Mouse (Mus musculus): ENCODE data around the gene Wdr62.

Gene Wdr62

DNA sequence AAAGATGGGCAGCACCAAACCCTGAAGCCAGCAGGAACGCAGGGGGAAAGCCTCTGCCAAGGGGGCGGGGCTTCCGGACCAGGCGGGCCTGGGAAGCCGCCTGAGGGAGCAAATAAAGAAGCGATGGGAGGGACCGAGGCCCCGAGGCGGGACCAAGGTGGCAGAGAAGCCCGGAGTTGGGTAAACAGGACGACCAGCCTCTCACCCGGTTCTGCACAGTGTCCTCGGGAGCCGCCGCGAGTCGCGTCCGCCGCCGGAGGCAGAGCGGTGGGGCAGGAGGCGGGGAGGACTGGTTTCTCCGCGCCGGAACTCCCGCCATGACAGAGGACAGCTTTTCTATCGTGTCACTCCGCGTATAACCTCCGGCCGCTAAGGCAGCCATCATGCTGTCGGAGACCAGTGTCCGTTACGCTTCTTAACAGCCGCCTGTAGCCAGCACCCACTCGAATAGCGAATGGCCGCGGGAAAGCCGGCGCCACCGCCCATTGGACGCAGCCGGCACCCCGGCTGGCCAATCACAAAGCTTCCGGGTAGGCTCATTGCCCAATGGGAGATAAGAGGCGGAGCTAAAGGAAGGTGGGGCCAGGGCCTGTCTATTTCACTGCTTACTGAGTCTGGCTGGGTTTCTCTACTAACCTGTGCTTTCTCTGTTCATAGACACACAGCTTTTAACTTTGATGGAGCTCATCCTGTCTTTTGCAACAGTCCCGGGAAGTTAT, at the start of gene Wdr62, which contains the start of gene Thap8:
TSS of gene Wdr62 (minus strand) at position 469 of the 719 bp plus-strand sequence.
TSS of gene Thap8 (plus strand) at position 144 of the 719 bp plus-strand sequence.
- DNase-seq (ENCODE audit: low read depth), result peak; percentile 91

DNA sequence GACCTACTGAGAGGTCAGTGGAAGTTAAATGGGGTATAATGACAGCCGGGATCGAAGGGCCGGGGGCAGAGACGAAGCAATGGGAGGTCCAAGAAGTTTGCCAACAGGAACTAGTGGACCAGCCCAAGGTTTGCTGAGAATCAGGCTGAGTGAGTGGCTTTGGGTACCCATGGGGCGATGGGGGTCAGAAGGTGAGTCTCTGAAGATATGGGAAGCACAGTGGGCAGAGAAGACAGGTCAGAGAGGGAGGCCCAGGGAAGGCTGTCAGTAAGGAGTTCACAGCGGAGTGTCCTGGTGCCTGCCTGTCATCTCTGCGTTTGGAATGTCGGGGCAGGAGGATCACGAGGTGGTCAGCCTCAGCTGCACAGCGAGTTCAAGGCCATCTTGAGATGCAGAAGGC, 48.2 kb upstream of the Wdr62 start:
- no peak for DNase-seq (ENCODE audit: low read depth)

DNA sequence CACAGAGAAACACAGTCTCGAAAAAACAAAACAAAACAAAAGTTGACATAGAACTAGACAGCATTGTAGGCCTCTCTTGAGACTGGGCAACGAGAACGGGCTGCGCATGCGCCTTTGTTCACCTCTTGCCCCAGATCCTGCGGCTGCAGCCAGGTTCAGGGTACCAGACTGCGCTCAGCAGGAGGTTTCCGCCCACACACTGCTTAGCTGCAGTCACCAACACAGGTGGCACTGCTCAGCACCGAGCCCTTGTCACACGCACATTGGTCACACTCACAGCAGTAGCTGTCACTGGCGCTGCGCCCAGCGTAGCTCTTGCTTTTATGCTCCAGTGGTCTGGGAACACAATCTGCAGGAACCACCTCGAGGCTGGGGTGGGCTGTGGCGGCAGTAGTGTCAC, 46.9 kb upstream of the Wdr62 start:
- no peak for DNase-seq (ENCODE audit: low read depth)

DNA sequence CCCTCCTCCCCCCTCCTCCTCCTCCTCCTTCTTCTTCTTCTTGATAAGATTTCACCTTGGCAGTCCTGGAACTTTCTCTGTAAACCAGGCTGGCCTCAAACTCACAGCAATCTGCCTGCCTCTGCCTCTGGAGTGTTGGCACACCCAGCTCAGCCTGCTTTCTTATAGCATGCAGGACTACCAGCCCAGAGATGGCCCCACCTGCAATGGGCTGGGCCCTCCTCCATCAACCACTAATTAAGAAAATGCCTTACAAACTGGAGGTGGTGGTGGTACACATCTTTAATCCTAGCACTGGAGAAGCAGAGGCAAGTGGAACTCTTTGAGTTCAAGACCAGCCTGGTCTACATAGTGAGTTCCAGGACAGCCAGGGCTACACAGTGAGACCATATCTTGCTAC, 46.2 kb upstream of the Wdr62 start:
- DNase-seq (ENCODE audit: low read depth), result no peak

DNA sequence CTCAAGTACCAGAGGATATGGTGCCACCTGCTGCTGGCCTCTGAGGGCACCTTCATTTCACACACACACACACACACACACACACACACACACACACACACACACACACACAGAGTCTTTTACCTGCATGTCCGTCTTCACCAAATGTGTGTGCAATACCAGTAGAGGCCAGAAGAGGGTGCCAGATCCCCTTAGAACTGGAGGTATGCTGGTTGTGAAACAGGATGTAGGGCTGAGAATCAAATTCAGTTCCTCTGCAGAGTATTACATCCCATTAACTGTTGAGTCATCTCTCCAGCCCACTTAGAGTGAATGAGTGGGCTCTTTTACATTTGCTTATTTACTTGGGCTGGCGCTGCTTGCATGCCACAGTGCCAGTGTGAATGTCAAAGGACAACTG, 45.1 kb upstream of the Wdr62 start:
- DNase-seq (ENCODE audit: low read depth), result peak; percentile 83

DNA sequence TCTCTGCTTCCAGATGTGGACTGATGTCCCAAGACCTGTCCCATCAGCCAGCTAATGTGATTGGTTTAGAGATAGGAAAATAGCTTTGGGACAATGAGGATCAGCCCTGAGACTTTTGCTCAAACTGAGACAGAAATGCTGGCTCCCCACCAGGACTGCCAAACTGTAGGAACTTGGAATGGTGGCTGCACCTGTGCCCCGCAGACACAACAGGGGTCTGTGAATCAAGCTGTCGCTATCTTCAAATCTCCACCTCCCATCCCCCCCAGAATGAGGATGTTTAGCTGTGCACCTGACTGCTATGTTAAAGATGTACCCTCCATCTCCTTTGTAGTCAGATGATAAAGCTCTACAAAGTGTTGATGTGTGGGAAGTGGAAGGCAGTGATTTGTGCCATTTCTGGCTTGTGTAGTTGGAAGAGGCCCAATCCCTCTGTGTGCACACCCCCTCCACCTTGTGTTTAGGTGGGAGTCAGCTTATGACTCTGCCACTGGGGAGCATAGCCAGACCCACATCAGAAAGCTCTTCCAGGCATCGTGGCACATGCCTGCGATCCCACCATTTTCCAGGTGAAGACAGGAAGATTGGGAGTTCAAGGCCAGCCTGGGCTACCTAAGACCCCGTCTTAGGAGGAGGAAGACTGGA, 44.2 kb upstream of the Wdr62 start:
- no peak for DNase-seq (ENCODE audit: low read depth)

DNA sequence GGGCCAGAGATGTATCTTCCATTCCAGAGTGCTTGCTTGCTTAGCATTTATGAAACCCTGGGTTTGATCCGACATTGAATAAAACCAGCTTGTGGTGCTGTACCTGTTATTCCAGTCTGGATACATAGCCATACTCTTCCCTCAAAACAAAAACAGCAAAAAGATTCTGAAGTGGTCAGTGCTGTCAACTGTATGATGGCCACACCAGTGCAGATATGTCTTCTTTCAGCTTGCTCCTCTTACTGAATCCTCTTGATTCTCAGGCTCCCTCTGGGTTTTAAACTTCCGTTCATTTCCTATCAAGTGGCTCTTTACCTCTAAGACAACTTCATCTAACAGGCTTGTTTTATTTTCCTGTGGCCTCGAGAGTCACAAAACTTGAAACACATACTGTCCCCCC, 43.6 kb upstream of the Wdr62 start, which contains the start of gene Sdhaf1:
TSS of gene Sdhaf1 (minus strand) at position 101 of the 400 bp plus-strand sequence.
- no peak for DNase-seq (ENCODE audit: low read depth)

DNA sequence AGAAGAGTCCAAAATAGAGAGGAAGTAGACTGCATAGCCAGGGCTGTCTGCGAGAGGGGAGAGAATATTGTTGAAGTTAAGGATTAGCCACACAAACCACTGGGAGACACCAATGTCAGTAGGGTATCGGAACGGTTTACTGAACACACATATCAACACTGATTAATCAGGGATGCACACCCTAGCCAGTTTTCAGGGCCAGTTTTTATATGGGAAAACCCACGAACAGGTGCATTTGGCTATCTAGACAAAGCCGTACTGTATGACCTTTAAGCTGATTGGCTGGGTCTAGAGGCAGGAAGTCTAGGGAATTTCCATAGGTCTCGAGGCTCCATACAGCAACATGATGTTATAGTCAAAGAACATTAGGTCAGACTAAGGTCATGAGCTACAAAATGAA, 42.6 kb upstream of the Wdr62 start:
- no peak for DNase-seq (ENCODE audit: low read depth)

DNA sequence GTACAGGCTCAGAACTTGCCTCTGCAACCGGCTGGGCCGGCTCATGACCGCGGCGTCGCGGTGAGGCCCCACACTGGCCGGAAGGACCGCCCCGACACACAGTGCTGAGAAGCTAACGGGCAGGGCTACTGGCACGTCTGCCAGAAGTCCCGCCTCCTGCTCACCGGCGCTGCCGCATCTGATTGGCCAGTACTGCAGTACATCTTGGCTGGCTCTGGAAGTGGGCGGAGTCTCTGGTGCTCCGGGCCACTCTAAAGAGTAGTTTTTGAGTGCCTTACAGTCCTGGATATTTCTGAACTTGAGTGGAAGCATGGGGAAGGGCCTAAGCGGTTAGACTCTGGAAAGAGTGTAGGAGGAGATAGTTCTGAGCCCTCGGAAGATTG, 42.1 kb upstream of the Wdr62 start:
- peak; percentile 87 for DNase-seq (ENCODE audit: low read depth)

DNA sequence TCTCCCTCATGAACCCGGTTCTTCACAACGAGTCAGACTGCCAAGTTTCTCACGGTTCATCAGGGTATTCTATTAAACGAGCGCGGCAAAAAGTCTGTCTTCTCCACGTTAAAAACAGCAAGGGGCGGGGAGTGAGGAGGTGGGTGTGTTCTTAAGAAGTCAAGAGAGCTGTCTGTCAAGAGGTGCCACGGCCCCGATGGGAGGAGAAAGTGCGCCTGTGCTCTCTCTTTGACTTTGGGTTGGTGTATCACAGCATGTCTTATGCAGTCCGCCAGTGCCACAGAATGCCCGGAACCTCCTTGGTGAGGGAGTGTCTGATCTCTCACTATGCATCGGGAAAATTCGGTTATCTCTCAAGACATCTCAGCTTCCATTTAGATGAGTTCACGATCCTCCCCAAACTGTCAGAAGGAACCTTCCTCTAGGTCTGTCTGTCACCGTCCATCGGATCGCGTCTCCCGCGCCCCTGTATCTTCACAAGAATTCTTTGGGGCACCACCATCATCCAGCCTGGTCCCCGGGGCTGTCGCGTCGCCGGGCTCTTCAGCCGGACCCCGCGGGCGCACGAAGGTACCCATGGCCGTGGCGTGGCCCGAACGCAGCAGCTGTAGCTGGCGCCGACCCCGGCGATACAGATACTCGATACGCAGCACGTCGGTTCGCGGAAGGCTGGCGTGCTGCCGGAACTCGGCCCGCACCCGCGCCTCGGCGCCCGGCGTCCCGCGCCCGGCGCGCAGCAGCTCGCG, 41.5 kb upstream of the Wdr62 start, which contains the start of gene E130208F15Rik:
TSS of gene E130208F15Rik (plus strand) at position 202 of the 746 bp plus-strand sequence.
- DNase-seq (ENCODE audit: low read depth), result peak; percentile 80

DNA sequence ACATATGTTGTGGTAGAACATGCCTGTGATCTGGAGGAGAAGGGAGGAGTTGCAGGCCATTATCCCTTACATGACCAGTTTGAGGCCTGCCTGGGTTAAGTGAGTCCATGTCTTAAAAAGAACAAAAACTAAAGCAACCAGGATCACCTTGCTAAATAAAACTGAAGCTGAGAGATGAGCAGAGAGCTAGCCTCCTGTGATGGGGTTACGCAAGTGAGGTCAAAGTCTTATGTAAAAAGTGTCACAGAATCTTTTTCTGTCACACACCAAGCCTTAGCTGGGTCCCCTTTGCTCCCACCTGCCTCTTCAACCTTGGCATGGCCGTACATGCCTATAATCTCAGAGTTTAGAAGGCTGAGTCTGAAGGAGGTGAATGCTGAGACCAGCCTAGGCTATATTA, 40.7 kb upstream of the Wdr62 start:
- DNase-seq (ENCODE audit: low read depth), result no peak

DNA sequence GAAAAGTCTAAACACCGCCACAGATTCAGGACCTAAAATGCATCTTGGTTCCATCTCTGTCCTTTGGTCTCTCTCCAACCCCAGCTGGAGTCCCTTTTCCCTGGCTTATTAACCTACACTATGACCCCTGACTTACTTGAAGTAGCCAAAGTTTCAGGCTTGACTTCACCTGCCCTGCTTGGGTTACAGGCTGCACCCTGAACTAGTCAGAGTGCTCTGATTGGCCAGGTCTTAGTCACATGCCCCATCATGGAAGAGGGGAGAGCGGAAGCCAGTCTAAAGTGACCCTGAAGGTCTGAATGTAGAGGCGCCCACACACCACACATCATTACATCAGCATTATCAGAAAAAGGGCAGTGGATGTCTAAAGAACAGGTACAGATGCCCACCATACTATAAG, 37.9 kb upstream of the Wdr62 start:
- DNase-seq (ENCODE audit: low read depth), result no peak

DNA sequence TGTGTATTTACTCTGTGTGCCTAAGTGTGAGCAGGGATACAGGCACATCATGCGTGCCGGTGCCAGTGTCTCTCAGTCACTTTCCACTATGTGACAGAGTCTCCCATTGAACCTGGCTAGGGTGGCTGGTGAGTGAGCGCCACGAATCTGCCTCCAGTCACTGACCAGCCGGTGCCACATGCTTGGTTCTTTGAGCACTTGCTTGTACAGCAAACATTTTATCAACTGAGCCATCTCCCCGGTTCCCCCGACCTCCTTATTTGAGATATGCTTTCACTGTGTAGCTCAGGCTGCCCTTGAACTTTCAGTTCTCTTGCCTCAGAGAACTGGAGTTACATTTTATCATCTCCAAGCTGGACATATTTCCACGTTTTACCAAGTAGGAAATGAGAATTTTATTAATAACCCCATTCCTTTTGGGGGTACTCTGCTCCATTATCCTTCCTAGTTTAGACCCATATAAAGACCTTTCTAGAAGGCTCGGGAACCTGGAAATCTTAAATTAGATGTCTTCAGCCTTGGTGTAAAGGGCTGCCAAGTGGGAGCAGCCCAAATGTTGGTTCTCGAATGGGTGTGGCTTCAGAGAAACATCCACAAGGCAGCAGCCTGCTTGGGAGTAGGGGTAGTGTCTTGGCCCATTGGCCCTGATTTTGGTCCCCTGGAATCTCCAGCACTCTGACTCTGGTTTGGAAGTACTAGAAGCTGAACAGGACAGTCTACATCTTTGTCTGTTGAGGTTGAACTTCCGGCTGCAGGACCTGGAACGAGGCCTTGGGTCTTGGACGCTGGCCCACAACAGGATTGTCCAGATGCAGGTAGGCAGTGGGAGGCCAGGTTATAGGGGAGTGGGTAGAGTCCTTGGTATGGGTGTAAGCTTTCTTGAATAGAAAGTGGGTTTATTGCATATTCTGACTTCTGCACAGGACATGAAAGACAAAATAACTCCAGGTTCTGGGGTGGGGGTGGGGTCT, 35.6 kb upstream of the Wdr62 start:
- no peak for DNase-seq (ENCODE audit: low read depth)

DNA sequence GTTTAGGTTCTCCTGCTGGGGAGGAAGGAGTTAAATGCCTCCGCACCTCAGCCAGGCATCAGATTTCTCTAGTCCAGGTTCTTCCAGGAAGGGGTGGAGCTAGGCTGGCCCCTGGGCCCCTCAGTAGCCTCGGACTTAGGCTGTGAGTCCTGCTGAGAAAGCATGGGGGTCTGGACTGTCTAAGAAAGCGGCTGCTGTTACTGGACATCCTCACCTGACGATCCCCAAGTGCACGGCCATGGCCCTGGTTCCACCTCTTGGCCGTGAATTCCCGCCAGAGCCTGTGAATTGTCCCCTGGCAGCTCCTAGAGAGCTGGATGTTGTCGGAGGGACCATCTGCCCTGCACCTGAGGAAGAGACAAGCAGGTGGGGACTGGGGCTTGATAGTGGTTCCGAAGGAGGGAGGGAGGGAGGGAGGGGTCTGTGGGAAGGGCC, 34.5 kb upstream of the Wdr62 start, which contains the start of gene Syne4:
TSS of gene Syne4 (plus strand) at position 87 of the 435 bp plus-strand sequence.
- no peak for DNase-seq (ENCODE audit: low read depth)

DNA sequence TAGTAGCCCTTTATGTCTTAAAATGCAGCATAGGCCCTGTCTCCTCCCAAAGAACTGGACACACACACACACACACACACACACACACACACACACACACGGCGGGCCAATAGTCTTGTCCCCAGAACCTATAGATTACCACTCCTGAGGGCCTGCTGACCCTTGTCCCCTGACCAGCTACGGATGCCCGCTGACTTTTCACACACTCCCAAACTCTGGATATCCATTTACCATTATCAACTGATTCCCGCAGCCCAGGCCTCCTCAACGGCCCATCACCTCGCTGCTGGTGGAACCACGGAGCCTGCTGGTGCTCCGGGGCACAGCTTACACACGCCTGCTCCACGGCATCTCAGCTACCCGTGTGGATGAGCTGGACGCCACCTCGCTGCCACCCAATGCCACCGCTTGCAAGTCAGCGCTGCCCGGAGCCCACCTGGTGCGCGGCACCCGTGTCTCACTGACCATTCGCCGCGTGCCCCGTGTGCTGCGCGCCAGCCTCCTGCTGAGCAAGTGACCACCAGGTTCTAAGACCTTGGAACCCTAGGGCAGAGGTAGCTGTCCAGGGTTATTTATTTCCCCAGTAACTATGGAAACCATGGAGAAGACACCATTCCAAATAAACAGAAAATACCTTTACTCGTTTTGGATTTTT, 33.6 kb upstream of the Wdr62 start:
- no peak for DNase-seq (ENCODE audit: low read depth)

DNA sequence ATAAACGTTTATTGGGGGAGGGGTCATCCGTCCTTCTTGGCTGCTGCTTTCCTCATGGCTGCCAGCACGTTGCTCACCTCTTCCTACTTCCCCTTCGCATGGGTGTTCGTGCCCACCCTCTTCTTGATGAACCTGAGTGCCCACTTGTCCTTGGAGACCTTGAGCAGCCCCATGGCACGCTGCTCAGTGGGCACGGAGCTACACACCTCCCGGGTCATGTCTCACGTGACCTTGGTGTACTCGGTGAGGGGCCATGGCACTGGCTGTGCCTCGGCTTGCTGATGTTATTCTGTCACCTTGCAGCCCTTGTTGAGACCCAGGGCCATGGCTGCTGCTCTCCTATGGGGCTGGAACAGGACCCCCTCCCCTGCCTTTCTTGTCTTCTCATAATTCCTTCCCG, 29.9 kb upstream of the Wdr62 start:
- no peak for DNase-seq (ENCODE audit: low read depth)

DNA sequence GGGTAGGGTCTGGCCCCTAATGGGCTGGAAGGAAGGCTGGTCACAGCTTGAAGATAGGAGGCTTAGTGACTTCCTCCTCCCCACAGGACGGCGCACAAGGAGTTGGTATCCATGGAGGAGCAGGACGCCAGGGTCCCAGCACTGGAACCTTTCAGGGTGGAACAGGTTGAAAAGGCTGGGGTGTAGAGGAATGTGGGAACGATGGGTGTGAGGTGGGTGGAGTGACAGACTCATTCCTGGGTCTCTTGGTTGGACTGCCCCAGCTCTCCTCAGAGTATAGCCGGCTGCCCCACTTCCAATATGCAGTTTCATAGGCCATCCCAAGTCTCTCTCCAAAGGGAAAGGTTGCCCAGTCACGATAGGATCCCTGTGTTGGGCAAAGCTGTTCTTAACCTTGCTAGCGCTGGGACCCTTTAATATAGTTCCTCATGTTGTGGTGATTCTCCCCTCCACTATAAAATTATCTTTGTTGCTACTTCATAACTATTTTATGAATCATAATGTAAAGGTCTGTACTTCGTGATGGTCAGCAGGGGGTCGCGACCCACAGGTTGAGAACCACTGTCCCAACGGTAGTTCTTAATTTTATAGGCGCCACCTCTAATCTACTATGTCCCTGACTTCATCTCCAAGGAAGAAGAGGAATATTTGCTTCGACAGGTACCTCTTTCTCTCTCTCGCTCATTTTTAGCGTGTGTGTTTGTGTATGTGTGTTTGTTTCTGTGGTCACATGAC, 29.3 kb upstream of the Wdr62 start:
- no peak for DNase-seq (ENCODE audit: low read depth)

DNA sequence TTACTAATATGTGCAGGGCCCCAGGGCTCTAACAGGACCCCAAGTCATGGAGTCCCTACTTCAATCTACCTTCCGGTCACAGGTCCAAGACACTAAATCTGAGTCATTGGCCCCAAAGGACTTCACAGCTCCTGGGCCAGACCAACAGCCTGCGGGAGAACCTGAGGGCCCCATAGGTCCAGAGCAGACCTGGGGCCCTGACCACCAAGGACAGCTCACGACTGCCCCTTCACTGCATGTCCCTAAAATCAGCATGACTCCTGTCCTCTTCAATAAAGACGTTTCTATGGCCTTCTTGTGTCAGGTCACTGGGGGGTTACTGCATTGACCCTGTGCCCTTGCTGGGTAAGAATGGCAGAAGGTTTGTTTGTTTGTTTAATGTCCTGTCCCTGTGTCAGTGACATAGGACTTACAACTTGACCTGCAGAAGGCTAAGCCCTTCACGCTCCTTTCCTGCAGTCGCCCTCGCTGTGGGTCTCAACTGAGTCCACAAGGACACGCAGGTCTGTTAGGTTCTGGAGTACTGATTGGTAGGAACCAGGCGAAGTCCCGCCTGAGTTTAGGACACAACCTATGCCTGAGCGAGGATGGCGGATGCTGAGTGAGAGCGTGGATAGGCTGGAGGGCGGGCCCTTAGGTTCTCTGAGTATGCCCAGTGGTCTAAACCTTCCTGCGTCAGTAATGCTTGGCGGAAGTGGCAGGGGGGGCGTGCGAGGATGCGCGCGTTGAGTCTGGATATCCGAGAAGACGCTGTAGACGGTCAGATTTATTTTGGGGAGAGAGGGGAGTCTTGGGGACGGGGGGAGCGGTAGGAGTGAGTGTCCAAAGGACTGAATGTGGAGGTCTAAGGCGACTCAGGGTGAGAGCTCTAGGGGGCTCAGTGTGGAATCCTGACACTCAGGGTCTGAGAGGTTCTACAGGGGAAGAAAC, 28.1 kb upstream of the Wdr62 start, which contains the start of gene Alkbh6:
TSS of gene Alkbh6 (plus strand) at position 642 of the 930 bp plus-strand sequence.
- peak; percentile 88 for DNase-seq (ENCODE audit: low read depth)

Data from c-Kit-positive CD71-negative TER-119-negative erythroid progenitor cells, embryonic 14.5 days (primary cell).